Mouse (Mus musculus): Measurements from ENCODE around the gene Ch25h. TPM values are rescaled to one million over a fixed set of nuclear protein-coding genes. Genes with fewer than 3 reads are reported as not detected.

The Ch25h gene
- total and polyA plus RNA-seq, 3 experiments = not detected

DNA sequence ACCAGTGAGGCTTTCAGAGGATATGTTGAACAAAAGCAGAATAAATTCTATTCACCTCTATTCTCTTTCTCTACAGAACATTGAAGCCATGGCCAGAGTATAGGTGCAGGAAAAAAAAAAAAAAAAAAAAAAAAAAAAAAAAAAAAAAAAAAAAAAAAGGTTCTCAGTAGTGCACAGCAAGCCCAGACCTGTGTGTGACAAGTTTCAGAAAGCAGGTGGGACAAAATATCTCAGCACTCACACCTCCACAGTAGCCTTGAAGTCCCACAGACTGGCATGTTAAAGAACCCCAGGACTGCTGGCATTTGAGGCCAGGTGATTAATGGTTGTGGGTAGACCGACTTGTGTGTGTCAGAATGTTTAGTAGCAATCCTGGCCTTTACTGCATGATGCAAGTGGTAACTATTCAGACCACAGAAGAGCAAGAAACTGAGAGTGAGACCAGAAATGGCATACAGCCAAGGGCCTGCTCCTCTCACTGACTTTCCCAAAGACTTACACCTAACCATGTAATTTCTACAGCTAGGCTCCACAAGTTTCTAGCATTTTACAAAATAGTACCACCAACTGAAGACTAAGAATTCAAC lies 24.1 kb downstream of the Ch25h start:
- Histone ChIP-seq H3K79me2 (replicated peaks; ENCODE audit: control insufficient read depth, extremely low read depth, insufficient read depth, poor library complexity, severe bottlenecking) (no peaks in the 10 kb centered on the region), H3K9ac (ENCODE audit: insufficient read depth, low read depth) (no peak overlapping the region), H3K27me3 (replicated peaks) (no peaks in the 10 kb centered on the region), H3K4me2 (ENCODE audit: insufficient read depth, low read depth, poor library complexity, severe bottlenecking) (no peak overlapping the region; the same call in 1 of the 2 replicates), H3K27ac (ENCODE audit: insufficient read depth, low read depth) (no peak overlapping the region), H3K36me3 (replicated peaks in 1 of 2; ENCODE audit: control insufficient read depth in 1 of 2, insufficient read depth in 1 of 2, low read length in 1 of 2) (no peaks in the 10 kb centered on the region), H3K9me3 (replicated peaks; ENCODE audit: low read length) (no peaks in the 10 kb centered on the region), H3K4me1 (ENCODE audit: control insufficient read depth in 1 of 2, insufficient read depth in 2 of 2) (peaks cover 13 to 18% of the 10 kb centered on the region in 2 experiments), H3K4me3 (replicated peaks in 1 of 3; ENCODE audit: low read depth in 2 of 3, low read length in 2 of 3, poor library complexity in 1 of 3) (no peak overlapping the region)
- TF ChIP-seq SMC3 (IDR thresholded peaks at IDR 0.05; ENCODE audit: low read depth, low read length) (no peak), USF1 (IDR thresholded peaks at IDR 0.05; ENCODE audit: low read depth, low read length) (no peak), TBP (conservative IDR thresholded peaks at IDR 0.05; ENCODE audit: low read depth, low read length) (peak; percentile 63; the same call in 1 of the 2 replicates), KAT2A (IDR thresholded peaks at IDR 0.05; ENCODE audit: insufficient replicate concordance, low read length) (no peak), IRF4 (IDR thresholded peaks at IDR 0.05; ENCODE audit: low read depth, low read length) (peak; percentile 55; the same call in 1 of the 2 replicates), MAFK (IDR thresholded peaks at IDR 0.05; ENCODE audit: insufficient replicate concordance, low read length) (0 out of 2 replicates have a peak, but pooled peaks have one; percentile 22), UBTF (IDR thresholded peaks at IDR 0.05; ENCODE audit: low read depth, low read length) (no peak), CTCF (conservative IDR thresholded peaks at IDR 0.05 in 1 of 2, IDR thresholded peaks at IDR 0.05 in 1 of 2; ENCODE audit: low read depth in 2 of 2, low read length in 2 of 2) (no peak), CHD1 (IDR thresholded peaks at IDR 0.05; ENCODE audit: low read depth, low read length) (0 out of 2 replicates have a peak, but pooled peaks have one; percentile 64), EP300 (IDR thresholded peaks at IDR 0.05; ENCODE audit: low read length) (0 out of 2 replicates have a peak, but pooled peaks have one; percentile 26), ZNF384 (IDR thresholded peaks at IDR 0.05; ENCODE audit: low read depth, low read length) (peak; percentile 98), CHD2 (IDR thresholded peaks at IDR 0.05; ENCODE audit: low read length) (no peak), MXI1 (IDR thresholded peaks at IDR 0.05; ENCODE audit: low read depth, low read length) (no peak)
- no peak for DNase-seq (ENCODE audit: extremely low read depth)
- in situ Hi-C loops (cut with MboI; ENCODE audit: low pct_ligation_motif_present, low pct_unique_long_range_greater_than_20kb, low sequenced_read_pairs) (no loop called here), dilution Hi-C loops (cut with MboI; ENCODE audit: extremely low pct_ligation_motif_present, extremely low pct_unique_long_range_greater_than_20kb, low sequenced_read_pairs) (no loop called here)

DNA sequence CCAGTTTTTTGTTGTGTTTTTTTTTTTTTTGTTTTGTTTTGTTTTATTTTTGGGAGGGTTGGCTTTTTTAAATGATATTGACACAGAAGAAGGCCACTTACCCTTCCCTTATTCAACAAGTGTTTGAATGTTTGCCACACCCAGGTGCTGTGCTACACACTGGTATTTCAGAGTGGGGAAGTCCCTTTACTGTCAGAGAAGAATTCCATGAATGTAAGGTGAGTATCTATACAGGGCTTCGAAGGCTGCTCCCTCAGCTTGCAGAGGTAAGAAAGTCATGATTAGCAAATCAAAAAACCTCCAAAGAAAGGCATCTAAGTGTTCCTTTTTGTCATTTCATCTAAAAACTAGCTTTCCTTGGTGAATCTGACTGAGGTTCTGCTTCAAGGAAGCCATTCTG lies 26.1 kb downstream of the Ch25h start:
- no peak for DNase-seq (ENCODE audit: extremely low read depth)
- peaks cover 13 to 18% of the 10 kb centered on the region in 2 experiments for H3K4me1 ChIP-seq (ENCODE audit: control insufficient read depth in 1 of 2, insufficient read depth in 2 of 2)
- no peak overlapping the region for H3K4me3 ChIP-seq (replicated peaks in 1 of 3; ENCODE audit: low read depth in 2 of 3, low read length in 2 of 3, poor library complexity in 1 of 3)
- H3K27ac ChIP-seq (ENCODE audit: insufficient read depth, low read depth) = no peak overlapping the region
- H3K9ac ChIP-seq (ENCODE audit: insufficient read depth, low read depth) = no peak overlapping the region
- no peaks in the 10 kb centered on the region for H3K36me3 ChIP-seq (replicated peaks in 1 of 2; ENCODE audit: control insufficient read depth in 1 of 2, insufficient read depth in 1 of 2, low read length in 1 of 2)
- in situ Hi-C loops (cut with MboI; ENCODE audit: low pct_ligation_motif_present, low pct_unique_long_range_greater_than_20kb, low sequenced_read_pairs) (no loop called here), dilution Hi-C loops (cut with MboI; ENCODE audit: extremely low pct_ligation_motif_present, extremely low pct_unique_long_range_greater_than_20kb, low sequenced_read_pairs) (no loop called here)
- no peaks in the 10 kb centered on the region for H3K27me3 ChIP-seq (replicated peaks)
- H3K4me2 ChIP-seq (ENCODE audit: insufficient read depth, low read depth, poor library complexity, severe bottlenecking) = no peak overlapping the region
- TF ChIP-seq RAD21 (IDR thresholded peaks at IDR 0.05; ENCODE audit: low read depth, low read length) = no peak
- no peak for TF ChIP-seq ZKSCAN1 (IDR thresholded peaks at IDR 0.05; ENCODE audit: borderline replicate concordance, low read depth, low read length)
- TF ChIP-seq USF1 (IDR thresholded peaks at IDR 0.05; ENCODE audit: low read depth, low read length) = no peak
- TF ChIP-seq ZMIZ1 (IDR thresholded peaks at IDR 0.05; ENCODE audit: low read depth, low read length) = no peak
- TF ChIP-seq POLR2A (IDR thresholded peaks at IDR 0.05; ENCODE audit: low read depth, low read length) = no peak
- H3K9me3 ChIP-seq (replicated peaks; ENCODE audit: low read length) = no peaks in the 10 kb centered on the region
- H3K79me2 ChIP-seq (replicated peaks; ENCODE audit: control insufficient read depth, extremely low read depth, insufficient read depth, poor library complexity, severe bottlenecking) = no peaks in the 10 kb centered on the region

Data from CH12.LX (cell line).